Mouse (Mus musculus): ENCODE results near the gene Tshz2. TPM values are rescaled to one million over a fixed set of nuclear protein-coding genes. Genes with fewer than 3 reads are reported as not detected.

Tshz2 gene
- polyA plus RNA-seq, 1 experiment from 2014 or later, result 1.3 TPM

DNA sequence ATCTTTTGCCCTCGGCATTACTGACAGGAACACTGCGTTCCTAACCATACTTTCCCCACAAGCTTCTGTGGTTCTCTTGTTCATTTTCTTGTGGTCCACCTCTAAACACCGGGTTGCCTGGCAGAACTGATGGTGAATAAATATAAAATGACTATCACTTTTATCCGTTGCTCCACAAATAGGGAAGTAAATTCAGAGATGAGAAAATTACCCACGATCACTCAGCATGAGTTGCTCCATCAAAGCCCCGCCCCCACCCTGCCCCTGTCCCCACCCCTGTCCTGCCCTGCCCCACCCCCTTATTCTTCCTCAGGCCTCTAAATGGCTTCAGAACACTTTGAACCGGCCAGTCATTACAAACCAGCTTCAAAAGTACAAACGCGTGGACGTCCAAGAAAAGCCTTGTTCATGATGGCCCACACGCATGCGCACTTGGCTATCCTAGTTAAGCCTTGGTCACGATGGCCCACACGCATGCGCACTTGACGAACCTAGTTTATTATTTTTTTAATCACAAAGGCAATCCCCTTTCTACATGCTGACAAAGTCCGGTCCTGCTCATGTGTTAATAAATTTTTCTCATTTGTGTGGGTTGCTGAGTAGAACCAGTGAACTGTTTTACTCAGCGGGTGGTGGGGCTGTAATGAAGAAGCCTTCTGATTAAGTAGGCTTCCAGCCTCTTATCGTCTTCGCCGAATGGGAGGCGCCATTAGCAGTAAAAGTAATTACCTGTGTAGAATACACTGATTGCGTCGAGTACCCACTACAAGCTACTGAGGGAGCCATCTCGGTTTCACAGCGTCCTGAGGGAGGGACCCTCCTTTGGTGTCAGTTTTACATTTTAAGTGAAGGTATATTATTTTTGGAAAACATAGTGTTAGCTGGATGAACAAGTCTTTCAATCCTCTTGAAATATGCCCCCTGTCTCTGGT, 102.9 kb downstream of the Tshz2 start:
- 91% methylated on average over 26 of the region's 26 CpGs for WGBS

DNA sequence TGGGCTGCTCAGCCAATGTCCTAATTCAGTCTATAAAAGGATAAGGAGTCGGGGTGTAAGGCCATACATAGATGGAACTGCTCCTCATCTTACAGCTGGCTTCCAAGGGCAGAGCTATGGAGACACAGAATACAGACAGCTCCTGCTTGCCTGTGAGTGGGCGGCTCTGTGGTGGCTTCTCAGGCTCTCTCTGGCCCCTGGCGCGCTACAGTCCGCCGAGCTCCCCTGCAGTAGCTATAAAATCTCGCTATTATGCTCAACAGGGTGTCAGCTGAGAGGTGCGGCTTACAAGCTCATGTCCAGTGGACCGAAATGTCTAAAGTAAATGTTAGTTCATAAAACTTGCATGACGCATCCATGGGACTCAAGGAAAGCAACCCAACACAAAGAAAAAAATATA, 108.2 kb downstream of the Tshz2 start:
- 86% methylated on average over 10 of the region's 10 CpGs for WGBS

More for the DNA sequence above, 102.9 kb downstream of the Tshz2 start:
- H3K9me3 ChIP-seq (ENCODE audit: control insufficient read depth, low read length), result no peaks in the 10 kb centered on the region
- ATAC-seq (ENCODE audit: low FRiP score) (no peak), DNase-seq (ENCODE audit: low spot score, missing footprints) (no peak)
- no peak overlapping the region for H3K4me3 ChIP-seq (ENCODE audit: low read depth, low read length)
- H3K36me3 ChIP-seq (ENCODE audit: control insufficient read depth, insufficient read depth, low read length), result no peaks in the 10 kb centered on the region
- H3K27ac ChIP-seq (ENCODE audit: low read depth, low read length), result no peak overlapping the region
- H3K27me3 ChIP-seq (ENCODE audit: control insufficient read depth, insufficient read depth, low read length), result no peaks in the 10 kb centered on the region
- no peak overlapping the region for H3K4me2 ChIP-seq
- no peak overlapping the region for H3K9ac ChIP-seq (ENCODE audit: low read length)
- peaks cover 4% of the 10 kb centered on the region for H3K4me1 ChIP-seq (ENCODE audit: control insufficient read depth, insufficient read depth, low read length)

DNA sequence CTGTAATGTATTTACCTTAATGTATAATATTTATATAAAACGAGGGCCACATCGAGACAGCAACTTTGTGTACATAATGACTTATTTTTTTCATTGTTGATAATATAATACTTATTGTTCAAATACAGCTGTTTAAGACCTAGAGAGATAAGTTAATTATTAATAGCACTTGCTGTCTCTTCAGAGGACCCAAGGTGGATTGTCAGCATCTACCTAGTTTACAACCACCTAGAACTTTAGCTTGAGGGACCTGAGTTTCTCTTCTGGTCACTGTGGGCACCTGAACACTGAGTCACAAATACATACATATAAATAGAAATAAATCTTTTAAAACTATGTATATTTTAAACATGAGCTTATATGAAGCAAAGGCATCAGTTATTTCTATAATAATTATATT, 110.0 kb downstream of the Tshz2 start:
- 92% methylated on average over 2 of the region's 2 CpGs for WGBS
- no peak overlapping the region for H3K4me2 ChIP-seq
- no peaks in the 10 kb centered on the region for H3K4me1 ChIP-seq (ENCODE audit: control insufficient read depth, insufficient read depth, low read length)
- H3K9me3 ChIP-seq (ENCODE audit: control insufficient read depth, low read length), result no peaks in the 10 kb centered on the region
- H3K27me3 ChIP-seq (ENCODE audit: control insufficient read depth, insufficient read depth, low read length), result no peaks in the 10 kb centered on the region
- H3K9ac ChIP-seq (ENCODE audit: low read length), result no peak overlapping the region
- H3K27ac ChIP-seq (ENCODE audit: low read depth, low read length), result no peak overlapping the region
- ATAC-seq (ENCODE audit: low FRiP score) (no peak), DNase-seq (ENCODE audit: low spot score, missing footprints) (no peak)
- H3K4me3 ChIP-seq (ENCODE audit: low read depth, low read length), result no peak overlapping the region
- no peaks in the 10 kb centered on the region for H3K36me3 ChIP-seq (ENCODE audit: control insufficient read depth, insufficient read depth, low read length)

More for the DNA sequence above, 108.2 kb downstream of the Tshz2 start:
- ATAC-seq (ENCODE audit: low FRiP score), result no peak
- Histone ChIP-seq H3K27me3 (ENCODE audit: control insufficient read depth, insufficient read depth, low read length) (no peaks in the 10 kb centered on the region), H3K9me3 (ENCODE audit: control insufficient read depth, low read length) (no peaks in the 10 kb centered on the region), H3K4me1 (ENCODE audit: control insufficient read depth, insufficient read depth, low read length) (no peaks in the 10 kb centered on the region), H3K4me2 (no peak overlapping the region), H3K4me3 (ENCODE audit: low read depth, low read length) (no peak overlapping the region), H3K9ac (ENCODE audit: low read length) (no peak overlapping the region), H3K36me3 (ENCODE audit: control insufficient read depth, insufficient read depth, low read length) (no peaks in the 10 kb centered on the region), H3K27ac (ENCODE audit: low read depth, low read length) (no peak overlapping the region)
- DNase-seq (ENCODE audit: low spot score, missing footprints), result no peak

DNA sequence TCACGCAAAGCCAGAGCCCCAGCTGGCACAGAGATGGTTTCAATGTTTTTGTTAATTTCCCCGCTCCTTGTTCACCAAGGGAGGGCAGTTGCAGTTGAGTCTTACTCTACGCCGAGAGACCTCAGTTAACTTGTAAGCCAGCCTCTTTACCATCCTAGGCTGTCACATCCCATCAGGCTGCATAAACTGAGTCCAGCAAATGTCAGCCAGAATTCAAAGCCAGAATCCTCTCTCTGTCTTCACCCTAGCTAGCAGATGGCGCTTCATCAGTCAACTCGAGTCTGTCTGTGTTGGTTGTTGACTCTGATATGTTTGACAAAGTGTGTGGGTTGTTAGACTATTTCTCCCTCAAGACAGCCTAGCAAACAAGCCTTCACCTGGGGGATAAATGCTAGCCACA, 110.5 kb downstream of the Tshz2 start:
- H3K27me3 ChIP-seq (ENCODE audit: control insufficient read depth, insufficient read depth, low read length), result no peaks in the 10 kb centered on the region
- DNase-seq (ENCODE audit: low spot score, missing footprints), result no peak
- no peaks in the 10 kb centered on the region for H3K36me3 ChIP-seq (ENCODE audit: control insufficient read depth, insufficient read depth, low read length)
- no peaks in the 10 kb centered on the region for H3K4me1 ChIP-seq (ENCODE audit: control insufficient read depth, insufficient read depth, low read length)
- H3K9ac ChIP-seq (ENCODE audit: low read length), result no peak overlapping the region
- no peak overlapping the region for H3K4me2 ChIP-seq
- no peak overlapping the region for H3K27ac ChIP-seq (ENCODE audit: low read depth, low read length)
- H3K4me3 ChIP-seq (ENCODE audit: low read depth, low read length), result no peak overlapping the region
- 84% methylated on average over 6 of the region's 6 CpGs for WGBS
- no peaks in the 10 kb centered on the region for H3K9me3 ChIP-seq (ENCODE audit: control insufficient read depth, low read length)
- no peak for ATAC-seq (ENCODE audit: low FRiP score)

DNA sequence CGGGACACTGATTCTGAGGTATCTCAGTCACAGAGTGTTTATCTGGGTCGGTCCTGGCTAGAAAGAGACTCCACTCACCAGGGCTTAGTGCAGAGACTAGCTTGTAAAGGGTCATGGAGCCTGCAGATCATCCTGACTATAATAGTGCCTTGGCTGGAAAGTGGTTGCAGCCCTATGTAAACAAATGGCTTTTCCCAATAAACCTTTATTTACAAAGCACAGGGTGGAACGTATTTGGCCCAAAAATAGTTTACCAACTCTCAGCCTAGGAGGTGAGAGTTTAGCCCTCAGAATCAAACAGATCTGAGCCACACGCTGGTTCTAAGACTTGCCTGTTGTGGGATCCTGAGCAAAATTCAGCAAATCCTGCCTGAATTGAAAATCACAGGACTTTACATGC, 111.1 kb downstream of the Tshz2 start:
- no peaks in the 10 kb centered on the region for H3K9me3 ChIP-seq (ENCODE audit: control insufficient read depth, low read length)
- no peak for ATAC-seq (ENCODE audit: low FRiP score)
- H3K27me3 ChIP-seq (ENCODE audit: control insufficient read depth, insufficient read depth, low read length), result no peaks in the 10 kb centered on the region
- H3K4me2 ChIP-seq, result no peak overlapping the region
- H3K36me3 ChIP-seq (ENCODE audit: control insufficient read depth, insufficient read depth, low read length), result no peaks in the 10 kb centered on the region
- no peaks in the 10 kb centered on the region for H3K4me1 ChIP-seq (ENCODE audit: control insufficient read depth, insufficient read depth, low read length)
- DNase-seq (ENCODE audit: low spot score, missing footprints), result no peak
- no peak overlapping the region for H3K27ac ChIP-seq (ENCODE audit: low read depth, low read length)
- no peak overlapping the region for H3K9ac ChIP-seq (ENCODE audit: low read length)
- no peak overlapping the region for H3K4me3 ChIP-seq (ENCODE audit: low read depth, low read length)
- WGBS, result 75% methylated on average over 4 of the region's 4 CpGs

DNA sequence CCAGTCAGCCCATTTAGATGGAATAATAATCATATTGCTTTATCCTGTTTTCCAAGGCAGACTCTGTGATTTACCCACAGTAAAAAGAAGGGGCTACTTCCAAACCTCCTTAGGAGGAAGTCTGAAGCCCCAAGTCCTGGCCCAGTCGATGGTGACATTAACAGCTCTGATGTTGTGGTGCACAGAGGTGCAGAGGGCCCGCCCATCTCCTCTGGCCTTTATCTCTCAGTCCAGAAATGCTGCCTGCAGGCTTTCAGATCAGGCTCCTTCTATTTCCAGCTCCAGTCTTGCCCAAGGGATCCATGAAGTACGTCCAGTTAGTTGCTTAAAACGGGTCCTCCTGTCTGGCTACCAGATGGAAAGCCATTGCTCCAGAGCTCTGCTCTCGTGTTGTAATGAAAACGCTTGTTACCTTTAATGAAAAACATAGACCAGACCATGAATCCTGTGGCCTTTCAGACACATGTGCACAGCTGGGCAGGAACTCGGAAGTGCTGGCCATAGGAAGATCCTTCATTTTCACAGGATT, 114.4 kb downstream of the Tshz2 start:
- no peak overlapping the region for H3K9ac ChIP-seq (ENCODE audit: low read length)
- no peak overlapping the region for H3K27ac ChIP-seq (ENCODE audit: low read depth, low read length)
- no peak overlapping the region for H3K4me2 ChIP-seq
- 85% methylated on average over 7 of the region's 7 CpGs for WGBS
- ATAC-seq (ENCODE audit: low FRiP score) (no peak), DNase-seq (ENCODE audit: low spot score, missing footprints) (no peak)
- no peaks in the 10 kb centered on the region for H3K9me3 ChIP-seq (ENCODE audit: control insufficient read depth, low read length)
- H3K4me1 ChIP-seq (ENCODE audit: control insufficient read depth, insufficient read depth, low read length), result no peaks in the 10 kb centered on the region
- no peaks in the 10 kb centered on the region for H3K27me3 ChIP-seq (ENCODE audit: control insufficient read depth, insufficient read depth, low read length)
- H3K36me3 ChIP-seq (ENCODE audit: control insufficient read depth, insufficient read depth, low read length), result no peaks in the 10 kb centered on the region
- no peak overlapping the region for H3K4me3 ChIP-seq (ENCODE audit: low read depth, low read length)

DNA sequence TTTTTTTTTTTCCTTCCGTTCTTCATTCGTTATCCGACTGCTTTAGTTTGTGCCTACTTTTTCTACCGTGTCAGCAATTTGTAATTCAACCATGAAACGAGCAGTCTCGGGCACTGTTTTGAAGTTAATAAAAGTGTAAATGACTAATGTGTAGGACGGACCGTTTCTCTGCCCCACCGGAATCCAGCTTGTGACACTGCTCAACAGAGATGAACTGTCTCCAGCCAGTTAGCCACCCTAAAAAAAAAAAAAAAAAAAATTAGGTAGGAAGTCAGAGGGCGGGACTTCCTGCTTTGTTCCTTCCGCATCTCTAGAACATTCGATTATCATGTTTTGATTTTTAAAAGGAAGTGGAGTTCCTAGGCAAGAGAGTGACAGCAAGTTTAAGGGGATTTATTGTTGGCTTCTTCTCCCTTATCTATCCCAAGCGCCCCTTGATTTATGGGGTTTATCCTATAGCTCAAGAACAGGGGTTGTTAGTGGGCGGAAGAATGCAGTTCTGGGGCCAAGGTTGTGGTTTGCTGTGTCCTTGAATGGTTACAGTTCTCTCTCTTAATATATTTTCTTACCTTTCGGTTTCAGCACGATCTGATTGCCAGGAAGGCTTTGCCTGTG, 116.6 kb downstream of the Tshz2 start:
- 94% methylated on average over 16 of the region's 16 CpGs for WGBS
- no peaks in the 10 kb centered on the region for H3K36me3 ChIP-seq (ENCODE audit: control insufficient read depth, insufficient read depth, low read length)
- no peak overlapping the region for H3K9ac ChIP-seq (ENCODE audit: low read length)
- no peaks in the 10 kb centered on the region for H3K9me3 ChIP-seq (ENCODE audit: control insufficient read depth, low read length)
- DNase-seq (ENCODE audit: low spot score, missing footprints), result no peak
- no peaks in the 10 kb centered on the region for H3K27me3 ChIP-seq (ENCODE audit: control insufficient read depth, insufficient read depth, low read length)
- H3K4me2 ChIP-seq, result no peak overlapping the region
- H3K4me1 ChIP-seq (ENCODE audit: control insufficient read depth, insufficient read depth, low read length), result no peaks in the 10 kb centered on the region
- H3K27ac ChIP-seq (ENCODE audit: low read depth, low read length), result no peak overlapping the region
- no peak for ATAC-seq (ENCODE audit: low FRiP score)
- H3K4me3 ChIP-seq (ENCODE audit: low read depth, low read length), result no peak overlapping the region

DNA sequence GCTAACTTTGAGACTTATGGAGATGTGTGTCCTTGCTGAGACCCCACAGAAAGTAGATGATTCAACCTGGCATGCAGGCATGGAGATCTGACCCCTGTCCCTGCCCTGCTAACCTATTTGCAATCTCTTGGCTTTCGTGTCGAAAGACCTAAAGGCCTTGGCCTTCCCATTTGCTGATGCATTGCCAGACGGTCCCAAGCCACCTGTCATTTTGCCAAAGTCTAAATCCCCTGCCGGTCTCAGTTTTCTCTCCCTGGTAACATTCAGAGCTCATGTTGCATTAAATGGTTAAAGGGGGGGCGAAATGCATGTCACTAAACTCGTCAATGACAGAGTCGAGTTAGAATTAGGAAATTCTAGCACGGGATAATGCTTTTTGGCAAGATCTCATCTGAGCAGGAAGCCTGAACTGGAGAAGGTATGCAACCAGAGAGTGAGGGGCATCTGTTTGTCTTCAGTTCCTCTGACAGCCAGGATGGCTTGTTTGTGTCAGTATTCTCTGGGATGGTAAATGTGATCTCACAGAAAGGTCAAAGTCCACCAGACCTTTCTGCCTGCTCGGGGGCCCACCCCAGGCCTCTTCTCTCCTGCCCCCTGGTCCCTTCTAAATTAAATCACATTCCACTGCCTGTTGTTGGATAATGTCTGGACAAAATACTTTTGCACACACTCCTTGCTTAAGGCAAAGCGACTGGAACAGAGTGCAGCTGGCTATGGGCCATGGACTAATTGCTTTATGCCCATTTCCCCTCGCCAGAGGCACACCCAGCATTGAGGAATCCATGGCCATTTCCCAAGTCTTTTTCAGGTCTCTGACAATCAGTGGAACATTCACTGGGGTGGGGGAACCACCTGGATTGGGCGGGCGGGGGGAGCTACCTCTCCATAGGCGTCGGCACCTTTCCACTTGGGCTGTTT, 118.0 kb downstream of the Tshz2 start:
- Histone ChIP-seq H3K4me1 (ENCODE audit: control insufficient read depth, insufficient read depth, low read length) (no peaks in the 10 kb centered on the region), H3K27ac (ENCODE audit: low read depth, low read length) (no peak overlapping the region), H3K9ac (ENCODE audit: low read length) (no peak overlapping the region), H3K9me3 (ENCODE audit: control insufficient read depth, low read length) (no peaks in the 10 kb centered on the region), H3K27me3 (ENCODE audit: control insufficient read depth, insufficient read depth, low read length) (no peaks in the 10 kb centered on the region), H3K4me2 (no peak overlapping the region), H3K36me3 (ENCODE audit: control insufficient read depth, insufficient read depth, low read length) (no peaks in the 10 kb centered on the region), H3K4me3 (ENCODE audit: low read depth, low read length) (no peak overlapping the region)
- WGBS, result 74% methylated on average over 15 of the region's 15 CpGs
- ATAC-seq (ENCODE audit: low FRiP score) (no peak), DNase-seq (ENCODE audit: low spot score, missing footprints) (no peak)

All from midbrain, embryonic 11.5 days (tissue).